Mouse (Mus musculus): ENCODE results near the gene Grhpr. TPM values are rescaled to one million over a fixed set of nuclear protein-coding genes. Genes with fewer than 3 reads are reported as not detected.
A peak's percentile ranks its signal among the peaks of the same experiment; 100 is the strongest.

Gene Grhpr
- polyA plus RNA-seq, 1 experiment from 2014 or later: 87.9 TPM

GRCm38 (mm10) chr4:44993847-44994246, 12.7 kb downstream of the Grhpr start:
- H3K9me3 ChIP-seq (replicated peaks; ENCODE audit: control insufficient read depth, low read length): no peaks in the 10 kb centered on the region
- peak; percentile 87 for ATAC-seq (replicated peaks; ENCODE audit: insufficient number of reproducible peaks, low FRiP score, low TSS enrichment)
- peaks cover 12% of the 10 kb centered on the region for H3K36me3 ChIP-seq (ENCODE audit: control insufficient read depth, insufficient read depth, low read length)
- no peak overlapping the region for H3K4me3 ChIP-seq (ENCODE audit: low read depth, low read length)
- no peak overlapping the region for H3K9ac ChIP-seq (ENCODE audit: low read depth, low read length)
- H3K4me1 ChIP-seq (ENCODE audit: control insufficient read depth, insufficient read depth, low read length): 0 out of 2 replicates have a peak, but pooled peaks cover 4% of the 10 kb centered on the region
- H3K27ac ChIP-seq (ENCODE audit: low read depth, low read length): peak overlapping the region; percentile 57; the same call in 1 of the 2 replicates
- no peaks in the 10 kb centered on the region for H3K27me3 ChIP-seq (ENCODE audit: control insufficient read depth, insufficient read depth, low read length)
- 74% methylated on average over 9 of the region's 9 CpGs for WGBS (ENCODE audit: insufficient replicate concordance)
- no peak overlapping the region for H3K4me2 ChIP-seq

GRCm38 (mm10) chr4:44994776-44995175, 13.6 kb downstream of the Grhpr start:
- ATAC-seq (replicated peaks; ENCODE audit: insufficient number of reproducible peaks, low FRiP score, low TSS enrichment): no peak
- Histone ChIP-seq H3K4me1 (ENCODE audit: control insufficient read depth, insufficient read depth, low read length) (0 out of 2 replicates have a peak, but pooled peaks cover 4% of the 10 kb centered on the region), H3K9ac (ENCODE audit: low read depth, low read length) (no peak overlapping the region), H3K9me3 (replicated peaks; ENCODE audit: control insufficient read depth, low read length) (no peaks in the 10 kb centered on the region), H3K27me3 (ENCODE audit: control insufficient read depth, insufficient read depth, low read length) (no peaks in the 10 kb centered on the region), H3K4me3 (ENCODE audit: low read depth, low read length) (no peak overlapping the region), H3K27ac (ENCODE audit: low read depth, low read length) (peak overlapping the region; percentile 57; the same call in 1 of the 2 replicates), H3K36me3 (ENCODE audit: control insufficient read depth, insufficient read depth, low read length) (peaks cover 6% of the 10 kb centered on the region; the same call in 1 of the 2 replicates), H3K4me2 (no peak overlapping the region)
- WGBS (ENCODE audit: insufficient replicate concordance): 82% methylated on average over 18 of the region's 18 CpGs

DNA sequence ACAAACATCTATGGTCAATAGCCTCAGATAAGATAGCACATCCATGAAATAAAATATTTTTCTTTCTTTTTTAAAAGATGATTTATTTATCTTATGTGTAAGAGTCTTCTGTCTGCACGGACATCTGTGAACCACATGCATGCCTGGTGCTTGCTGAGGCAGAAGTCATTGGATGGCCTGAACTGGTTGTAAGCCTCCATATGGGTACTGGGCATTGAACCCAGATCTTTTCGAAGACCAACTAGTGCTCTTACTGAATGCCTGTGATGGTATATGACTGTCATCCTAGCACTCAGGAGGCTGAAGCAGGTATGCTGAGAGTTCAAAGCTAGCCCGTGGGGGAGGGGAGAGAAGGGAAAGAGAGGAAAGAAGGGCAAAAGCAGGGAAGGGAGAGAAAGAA, 16.9 kb downstream of the Grhpr start:
- Histone ChIP-seq H3K9me3 (replicated peaks; ENCODE audit: control insufficient read depth, low read length) (no peaks in the 10 kb centered on the region), H3K36me3 (ENCODE audit: control insufficient read depth, insufficient read depth, low read length) (no peaks in the 10 kb centered on the region), H3K27ac (ENCODE audit: low read depth, low read length) (no peak overlapping the region), H3K4me2 (no peak overlapping the region), H3K9ac (ENCODE audit: low read depth, low read length) (no peak overlapping the region), H3K4me3 (ENCODE audit: low read depth, low read length) (no peak overlapping the region), H3K27me3 (ENCODE audit: control insufficient read depth, insufficient read depth, low read length) (no peaks in the 10 kb centered on the region), H3K4me1 (ENCODE audit: control insufficient read depth, insufficient read depth, low read length) (0 out of 2 replicates have a peak, but pooled peaks cover 4% of the 10 kb centered on the region)
- no peak for ATAC-seq (replicated peaks; ENCODE audit: insufficient number of reproducible peaks, low FRiP score, low TSS enrichment)
- 78% methylated on average over 3 of the region's 3 CpGs for WGBS (ENCODE audit: insufficient replicate concordance)

- H3K27me3 ChIP-seq (ENCODE audit: control insufficient read depth, insufficient read depth, low read length): no peaks in the 10 kb centered on the region
- H3K36me3 ChIP-seq (ENCODE audit: control insufficient read depth, insufficient read depth, low read length): no peaks in the 10 kb centered on the region
- H3K9me3 ChIP-seq (replicated peaks; ENCODE audit: control insufficient read depth, low read length): no peaks in the 10 kb centered on the region
- 0 out of 2 replicates have a peak, but pooled peaks cover 4% of the 10 kb centered on the region for H3K4me1 ChIP-seq (ENCODE audit: control insufficient read depth, insufficient read depth, low read length)
- no peak overlapping the region for H3K4me3 ChIP-seq (ENCODE audit: low read depth, low read length)
- no peak overlapping the region for H3K27ac ChIP-seq (ENCODE audit: low read depth, low read length)
- WGBS (ENCODE audit: insufficient replicate concordance): 86% methylated on average over 6 of the region's 6 CpGs
- no peak overlapping the region for H3K9ac ChIP-seq (ENCODE audit: low read depth, low read length)
- no peak overlapping the region for H3K4me2 ChIP-seq
- ATAC-seq (replicated peaks; ENCODE audit: insufficient number of reproducible peaks, low FRiP score, low TSS enrichment): no peak
These were observed 18.8 kb downstream of the Grhpr start for GRCm38 (mm10) chr4:45000001-45000400.

- no peak overlapping the region for H3K27ac ChIP-seq (ENCODE audit: low read depth, low read length)
- ATAC-seq (replicated peaks; ENCODE audit: insufficient number of reproducible peaks, low FRiP score, low TSS enrichment): no peak
- WGBS (ENCODE audit: insufficient replicate concordance): 64% methylated on average over 3 of the region's 3 CpGs
- H3K9me3 ChIP-seq (replicated peaks; ENCODE audit: control insufficient read depth, low read length): no peaks in the 10 kb centered on the region
- H3K36me3 ChIP-seq (ENCODE audit: control insufficient read depth, insufficient read depth, low read length): no peaks in the 10 kb centered on the region
- H3K4me3 ChIP-seq (ENCODE audit: low read depth, low read length): no peak overlapping the region
- H3K9ac ChIP-seq (ENCODE audit: low read depth, low read length): no peak overlapping the region
- no peak overlapping the region for H3K4me2 ChIP-seq
- H3K27me3 ChIP-seq (ENCODE audit: control insufficient read depth, insufficient read depth, low read length): no peaks in the 10 kb centered on the region
- H3K4me1 ChIP-seq (ENCODE audit: control insufficient read depth, insufficient read depth, low read length): peaks cover 4% of the 10 kb centered on the region; the same call in 1 of the 2 replicates
These were observed 24.3 kb downstream of the Grhpr start for GRCm38 (mm10) chr4:45005452-45005851.

GRCm38 (mm10) chr4:45010806-45011415, 29.7 kb downstream of the Grhpr start:
- no peaks in the 10 kb centered on the region for H3K9me3 ChIP-seq (replicated peaks; ENCODE audit: control insufficient read depth, low read length)
- peak overlapping the region; percentile 96; the same call in 1 of the 2 replicates for H3K27ac ChIP-seq (ENCODE audit: low read depth, low read length)
- peak overlapping the region; percentile 91 for H3K9ac ChIP-seq (ENCODE audit: low read depth, low read length)
- WGBS (ENCODE audit: insufficient replicate concordance): 19% methylated on average over 11 of the region's 11 CpGs
- peaks cover 14% of the 10 kb centered on the region; the same call in 1 of the 2 replicates for H3K4me1 ChIP-seq (ENCODE audit: control insufficient read depth, insufficient read depth, low read length)
- no peak for ATAC-seq (replicated peaks; ENCODE audit: insufficient number of reproducible peaks, low FRiP score, low TSS enrichment)
- H3K4me2 ChIP-seq: peak overlapping the region; percentile 83
- no peaks in the 10 kb centered on the region for H3K36me3 ChIP-seq (ENCODE audit: control insufficient read depth, insufficient read depth, low read length)
- H3K4me3 ChIP-seq (ENCODE audit: low read depth, low read length): peak overlapping the region; percentile 71
- no peaks in the 10 kb centered on the region for H3K27me3 ChIP-seq (ENCODE audit: control insufficient read depth, insufficient read depth, low read length)

GRCm38 (mm10) chr4:45011581-45012104, 30.4 kb downstream of the Grhpr start:
- WGBS (ENCODE audit: insufficient replicate concordance): 0% methylated on average over 31 of the region's 31 CpGs
- Histone ChIP-seq H3K36me3 (ENCODE audit: control insufficient read depth, insufficient read depth, low read length) (no peaks in the 10 kb centered on the region), H3K9ac (ENCODE audit: low read depth, low read length) (peak overlapping the region; percentile 91), H3K4me2 (peak overlapping the region; percentile 83), H3K4me1 (ENCODE audit: control insufficient read depth, insufficient read depth, low read length) (peaks cover 14% of the 10 kb centered on the region; the same call in 1 of the 2 replicates), H3K27me3 (ENCODE audit: control insufficient read depth, insufficient read depth, low read length) (no peaks in the 10 kb centered on the region), H3K27ac (ENCODE audit: low read depth, low read length) (peak overlapping the region; percentile 96), H3K4me3 (ENCODE audit: low read depth, low read length) (peak overlapping the region; percentile 71), H3K9me3 (replicated peaks; ENCODE audit: control insufficient read depth, low read length) (no peaks in the 10 kb centered on the region)
- peak; percentile 64 for ATAC-seq (replicated peaks; ENCODE audit: insufficient number of reproducible peaks, low FRiP score, low TSS enrichment)

DNA sequence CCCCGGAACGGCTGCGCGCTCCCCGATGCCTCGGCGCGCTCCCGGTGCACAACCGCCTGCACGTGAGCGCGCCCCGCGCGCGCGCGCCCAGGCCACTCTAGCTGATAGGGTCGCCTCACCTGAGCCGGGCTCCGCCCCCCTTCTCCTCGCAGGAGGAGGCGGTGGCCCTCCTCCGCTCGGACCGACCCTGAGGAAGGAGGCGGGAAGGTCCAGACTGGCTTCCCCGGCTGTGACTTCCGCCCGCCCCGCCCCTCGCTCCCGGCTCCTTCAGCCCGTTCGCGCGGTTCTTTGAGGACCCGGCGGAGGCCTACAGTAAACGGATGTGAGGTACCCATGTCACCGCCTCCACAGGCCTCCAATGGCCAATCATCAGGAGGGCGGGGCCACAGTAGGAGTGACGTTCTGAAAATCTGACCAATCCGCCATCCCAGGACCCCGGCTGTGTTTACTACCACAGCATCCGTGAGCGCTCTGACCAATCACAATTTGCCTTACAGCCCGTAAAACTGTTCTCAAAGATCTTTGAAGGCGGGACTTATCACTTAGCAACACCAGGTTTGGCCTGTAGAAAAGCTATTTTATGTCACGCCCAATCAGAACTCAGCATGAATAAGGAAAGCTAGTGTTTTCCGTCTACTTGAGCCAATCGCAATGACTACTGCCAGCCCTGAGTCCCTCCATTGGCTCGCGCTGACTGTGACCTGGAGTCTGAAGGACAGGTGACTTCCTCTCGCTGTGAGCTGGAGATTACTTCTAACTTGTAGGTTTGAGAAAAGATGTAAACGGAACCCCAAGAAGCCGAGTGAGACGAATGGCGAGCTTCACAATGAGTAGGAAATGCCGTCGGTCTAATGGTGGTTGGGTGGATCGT, 31.1 kb downstream of the Grhpr start, which contains the start of gene Zbtb5:
Zbtb5 (minus strand) TSS at position 308 of the 871 bp plus-strand sequence.
- Histone ChIP-seq H3K4me1 (ENCODE audit: control insufficient read depth, insufficient read depth, low read length) (peaks cover 14% of the 10 kb centered on the region; the same call in 1 of the 2 replicates), H3K36me3 (ENCODE audit: control insufficient read depth, insufficient read depth, low read length) (no peaks in the 10 kb centered on the region), H3K27me3 (ENCODE audit: control insufficient read depth, insufficient read depth, low read length) (no peaks in the 10 kb centered on the region), H3K27ac (ENCODE audit: low read depth, low read length) (peak within 1 kb of the TSS; percentile 96), H3K4me2 (peak within 1 kb of the TSS; percentile 83), H3K9ac (ENCODE audit: low read depth, low read length) (peak within 1 kb of the TSS; percentile 91), H3K9me3 (replicated peaks; ENCODE audit: control insufficient read depth, low read length) (no peaks in the 10 kb centered on the region), H3K4me3 (ENCODE audit: low read depth, low read length) (peak within 1 kb of the TSS; percentile 71)
- WGBS (ENCODE audit: insufficient replicate concordance): under 1% methylated on average over 60 of the region's 63 CpGs
- ATAC-seq (replicated peaks; ENCODE audit: insufficient number of reproducible peaks, low FRiP score, low TSS enrichment): peak; percentile 98

Measured in heart, embryonic 11.5 days (tissue).